Mouse (Mus musculus) c-Kit-positive CD71-positive TER-119-negative erythroid progenitor cells, embryonic 14.5 days (primary cell): ENCODE results near the gene Mlip.

Experiments
- DNase-seq: peaks from one replicate; pipeline ENCODE4 v3.0.0-alpha.2; 2013; ENCODE audit warnings: low read depth

The Mlip gene

GRCm38 (mm10) chr9:77347704-77348103, 5.1 kb downstream of the Mlip start:
- DNase-seq, result no peak

DNA sequence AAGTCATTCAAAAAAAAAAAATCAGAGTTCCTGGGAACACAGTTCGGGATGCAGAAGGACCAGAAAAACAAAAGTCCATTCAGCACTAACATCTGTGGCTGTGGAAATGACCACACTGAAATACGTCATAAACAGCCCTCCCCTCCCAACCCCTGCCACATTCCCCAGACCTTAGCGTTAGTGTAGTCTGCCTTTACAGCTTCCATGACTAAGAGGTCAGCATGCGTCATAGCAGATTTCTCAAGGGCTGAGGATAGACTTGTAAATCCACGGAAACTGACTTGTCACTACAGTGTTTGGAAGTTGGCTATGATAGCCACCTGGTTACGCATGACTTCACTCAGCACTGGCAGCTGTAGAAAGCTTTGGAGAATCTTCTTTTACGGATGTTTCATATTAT, 8.5 kb downstream of the Mlip start:
- no peak for DNase-seq

- no peak for DNase-seq
Observed at GRCm38 (mm10) chr9:77340159-77340862, 12.5 kb downstream of the Mlip start.

GRCm38 (mm10) chr9:77339571-77340148, 13.1 kb downstream of the Mlip start:
- DNase-seq, result no peak

DNA sequence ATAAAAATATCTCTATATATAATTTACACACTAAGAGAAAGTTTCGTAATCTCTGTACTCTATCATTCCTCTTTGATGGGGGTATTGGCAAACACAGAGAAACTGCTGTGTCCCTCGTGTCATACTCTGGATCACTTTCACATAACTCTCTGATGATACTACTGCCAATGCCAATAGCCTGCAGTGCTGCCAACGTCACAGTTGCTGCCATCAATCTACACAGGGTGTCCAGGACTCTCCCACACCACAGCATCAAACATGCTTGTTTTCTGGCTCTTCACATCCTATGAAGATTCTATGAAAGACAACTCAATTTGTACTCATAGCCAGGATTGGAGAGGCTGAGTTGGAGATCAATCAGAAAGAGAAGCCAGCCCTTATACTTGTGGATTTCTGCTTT, 17.4 kb downstream of the Mlip start:
- no peak for DNase-seq

GRCm38 (mm10) chr9:77318346-77318745, 34.4 kb downstream of the Mlip start:
- no peak for DNase-seq

GRCm38 (mm10) chr9:77310548-77310947, 42.2 kb downstream of the Mlip start:
- DNase-seq, result no peak

GRCm38 (mm10) chr9:77305417-77305816, 47.4 kb downstream of the Mlip start:
- DNase-seq, result no peak

GRCm38 (mm10) chr9:77302340-77302739, 50.4 kb downstream of the Mlip start:
- DNase-seq, result no peak

GRCm38 (mm10) chr9:77287958-77288357, 64.8 kb downstream of the Mlip start:
- DNase-seq, result no peak

GRCm38 (mm10) chr9:77279371-77279770, 73.4 kb downstream of the Mlip start:
- DNase-seq, result no peak

DNA sequence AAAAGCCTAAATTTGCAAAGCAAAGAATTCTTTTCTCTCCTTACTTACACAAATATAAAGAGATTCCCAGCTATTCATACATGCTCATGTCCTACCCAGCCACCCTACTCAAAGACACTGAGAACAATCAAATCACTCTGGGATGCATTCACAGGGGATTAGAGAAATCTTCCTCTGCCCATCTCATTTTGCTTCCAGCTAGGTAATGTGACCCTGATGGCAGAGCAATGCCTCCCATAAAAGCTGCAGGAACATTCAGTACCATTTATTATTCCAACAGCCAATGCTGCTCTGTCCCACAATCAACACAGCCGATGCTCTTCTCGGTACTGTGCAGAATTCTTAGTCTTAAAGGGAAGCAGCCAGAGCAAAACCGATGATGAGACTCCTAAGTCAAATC, 74.7 kb downstream of the Mlip start:
- no peak for DNase-seq

DNA sequence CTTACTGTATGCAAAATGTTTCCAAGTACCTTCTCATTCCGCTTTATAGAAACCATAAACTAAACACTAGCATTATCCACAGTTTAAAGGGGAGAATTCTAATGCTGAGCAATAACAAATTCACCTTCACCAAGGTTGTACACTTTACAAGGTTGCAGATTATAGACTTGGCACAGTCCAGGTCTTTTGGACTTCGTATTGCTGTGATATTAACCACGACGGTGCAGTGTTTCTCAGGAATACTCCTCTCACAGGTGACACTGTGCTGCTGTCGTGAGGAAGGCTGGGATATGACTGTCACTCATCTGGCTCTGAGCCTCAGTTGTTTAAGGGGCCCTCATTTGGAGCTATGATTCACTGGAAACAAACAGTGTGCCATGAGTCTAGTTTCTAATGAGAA, 75.5 kb downstream of the Mlip start:
- no peak for DNase-seq

DNA sequence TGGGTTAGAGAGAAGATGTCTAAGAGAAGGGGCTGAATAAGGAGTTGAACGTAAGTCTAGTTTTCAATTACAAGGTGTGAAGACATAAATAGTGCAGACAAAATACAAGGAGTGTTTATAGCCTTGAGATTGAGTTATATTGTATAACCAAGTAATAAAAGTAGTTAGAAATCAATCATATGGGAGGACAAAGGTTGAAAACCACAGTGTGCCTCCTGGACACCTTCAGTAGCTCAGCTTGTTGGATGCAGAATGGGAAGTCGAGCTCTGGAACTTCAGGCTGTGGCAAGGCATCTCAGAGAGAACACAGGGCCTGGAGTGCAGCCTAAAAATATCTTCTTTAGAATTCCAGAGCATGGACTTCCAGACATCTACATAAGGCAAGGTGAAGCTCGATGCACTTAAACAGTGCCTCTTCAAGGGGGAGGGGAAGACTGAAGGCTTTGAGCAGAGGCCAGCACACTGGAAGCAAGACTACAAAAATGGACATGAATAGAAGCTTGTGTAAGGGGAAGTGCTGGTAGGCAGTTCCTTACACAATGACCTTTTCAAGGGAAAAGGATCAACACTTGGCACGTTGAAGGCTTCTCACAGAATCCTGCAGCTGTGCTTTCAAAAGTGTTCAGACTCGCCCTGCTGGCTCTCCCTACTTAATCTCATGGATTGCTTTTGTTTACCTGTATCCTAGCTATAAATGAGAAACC, 76.2 kb downstream of the Mlip start:
- DNase-seq, result no peak

- DNase-seq, result no peak
Observed at GRCm38 (mm10) chr9:77272727-77273126, 80.0 kb downstream of the Mlip start.

GRCm38 (mm10) chr9:77265268-77266017, 87.3 kb downstream of the Mlip start:
- no peak for DNase-seq

DNA sequence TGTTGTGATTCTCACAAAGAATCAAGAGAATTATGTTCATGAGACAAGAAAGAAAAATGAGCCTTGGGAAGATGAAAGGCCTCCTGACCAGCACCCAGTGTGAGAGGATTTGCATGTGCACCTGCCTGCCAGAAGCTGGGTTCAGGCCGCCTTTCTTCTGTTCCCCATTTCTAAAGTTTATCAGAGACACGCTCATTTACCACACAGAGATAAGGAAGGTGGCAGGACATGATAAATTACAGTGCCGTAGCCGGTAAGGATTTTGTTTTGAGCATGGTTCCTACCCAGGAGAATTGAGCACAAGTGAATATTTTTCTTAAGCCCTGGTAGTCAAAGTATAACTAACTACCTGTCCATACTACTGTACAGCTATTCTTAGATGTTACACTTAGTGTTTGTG, 93.7 kb downstream of the Mlip start:
- peak; percentile 25 for DNase-seq

GRCm38 (mm10) chr9:77258265-77258664, 94.5 kb downstream of the Mlip start:
- DNase-seq, result no peak

GRCm38 (mm10) chr9:77254514-77254913, 98.3 kb downstream of the Mlip start:
- no peak for DNase-seq

- no peak for DNase-seq
Observed at GRCm38 (mm10) chr9:77252761-77253160, 100.0 kb downstream of the Mlip start.

- DNase-seq, result no peak
Observed at GRCm38 (mm10) chr9:77252134-77252533, 100.6 kb downstream of the Mlip start.

DNA sequence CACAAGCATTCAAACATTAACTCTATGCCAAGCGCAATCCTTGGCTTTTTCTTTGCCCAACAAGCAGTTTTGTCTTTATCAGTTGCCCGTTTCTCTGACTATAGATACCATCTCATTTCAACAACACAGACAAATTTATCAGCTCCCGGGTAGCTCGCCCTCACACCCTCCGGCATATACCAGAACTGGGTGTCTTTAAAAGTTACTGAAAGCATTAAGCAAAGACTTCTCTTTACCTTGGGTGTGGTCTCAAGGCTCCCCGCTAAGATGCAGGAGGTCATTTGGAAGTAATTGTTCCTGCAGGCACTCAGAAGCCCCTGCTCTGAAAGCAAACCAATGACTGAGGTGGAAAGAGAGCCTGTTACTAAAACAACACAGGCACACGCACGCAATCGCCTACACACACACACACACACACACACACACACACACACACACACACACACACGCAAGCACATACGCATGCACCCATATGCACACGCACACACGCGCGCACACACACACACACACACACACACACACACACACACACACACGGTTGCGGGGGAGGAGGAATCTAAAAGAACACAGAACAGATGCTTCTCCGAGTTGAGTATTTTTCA, 101.2 kb downstream of the Mlip start:
- DNase-seq, result no peak
